Mouse (Mus musculus) hindbrain, embryonic 10.5 days (tissue): ENCODE results near the gene Smc2. TPM values are rescaled to one million over a fixed set of nuclear protein-coding genes. Genes with fewer than 3 reads are reported as not detected.
A peak's percentile ranks its signal among the peaks of the same experiment; 100 is the strongest.
"Not testable (repeated sequence)": the region's sequence is repeated elsewhere in the genome, so short reads cannot be mapped to it uniquely, and the experiment has no call there.

Experiments used
- DNase-seq: peaks from one replicate; pipeline ENCODE4 v3.0.0-alpha.2; 2017; ENCODE audit warnings: low spot score
- H3K27ac ChIP-seq: fragments of 300-500 bp; sonication (generic); 2 replicates; pipeline ENCODE4 v1.5.1; 2016; ENCODE audit warnings: mild to moderate bottlenecking, moderate library complexity
- H3K27me3 ChIP-seq: fragments of 300-500 bp; sonication (generic); 2 replicates; pipeline ENCODE4 v1.6.1; 2016; ENCODE audit warnings: mild to moderate bottlenecking; ENCODE audit not compliant: poor library complexity, insufficient read depth, severe bottlenecking
- H3K36me3 ChIP-seq: fragments of 300-500 bp; sonication (generic); 2 replicates; pipeline ENCODE4 v1.6.1; 2016; ENCODE audit warnings: mild to moderate bottlenecking, moderate library complexity
- H3K4me1 ChIP-seq: fragments of 300-500 bp; sonication (generic); replicated peaks from 2 replicates; pipeline ENCODE4 v1.6.1; 2016; ENCODE audit warnings: mild to moderate bottlenecking
- H3K4me3 ChIP-seq: fragments of 300-500 bp; sonication (generic); 2 replicates; pipeline ENCODE4 v1.5.1; 2016; ENCODE audit warnings: mild to moderate bottlenecking, moderate library complexity
- H3K9me3 ChIP-seq: fragments of 300-500 bp; sonication (generic); 2 replicates; pipeline ENCODE4 v1.6.1; 2016; ENCODE audit warnings: mild to moderate bottlenecking, moderate library complexity
- WGBS: fragments of 180-500 bp; shearing (Covaris S2); methylation state at CpG from one replicate; pipeline ENCODE4 v1.1.7; 2016; 5-methylcytosine and 5-hydroxymethylcytosine counted together
- polyA plus RNA-seq: library from polyadenylated mRNA; unstranded; fragments of >200 nt; fragmentation: Nextera tagmentation; extraction: Ambion mirVana; gene quantifications from 2 replicates; pipeline ENCODE4 v1.2.1, GENCODE M21; 2016

Gene Smc2
- 123 and 200 TPM in 2 replicates for polyA plus RNA-seq

DNA sequence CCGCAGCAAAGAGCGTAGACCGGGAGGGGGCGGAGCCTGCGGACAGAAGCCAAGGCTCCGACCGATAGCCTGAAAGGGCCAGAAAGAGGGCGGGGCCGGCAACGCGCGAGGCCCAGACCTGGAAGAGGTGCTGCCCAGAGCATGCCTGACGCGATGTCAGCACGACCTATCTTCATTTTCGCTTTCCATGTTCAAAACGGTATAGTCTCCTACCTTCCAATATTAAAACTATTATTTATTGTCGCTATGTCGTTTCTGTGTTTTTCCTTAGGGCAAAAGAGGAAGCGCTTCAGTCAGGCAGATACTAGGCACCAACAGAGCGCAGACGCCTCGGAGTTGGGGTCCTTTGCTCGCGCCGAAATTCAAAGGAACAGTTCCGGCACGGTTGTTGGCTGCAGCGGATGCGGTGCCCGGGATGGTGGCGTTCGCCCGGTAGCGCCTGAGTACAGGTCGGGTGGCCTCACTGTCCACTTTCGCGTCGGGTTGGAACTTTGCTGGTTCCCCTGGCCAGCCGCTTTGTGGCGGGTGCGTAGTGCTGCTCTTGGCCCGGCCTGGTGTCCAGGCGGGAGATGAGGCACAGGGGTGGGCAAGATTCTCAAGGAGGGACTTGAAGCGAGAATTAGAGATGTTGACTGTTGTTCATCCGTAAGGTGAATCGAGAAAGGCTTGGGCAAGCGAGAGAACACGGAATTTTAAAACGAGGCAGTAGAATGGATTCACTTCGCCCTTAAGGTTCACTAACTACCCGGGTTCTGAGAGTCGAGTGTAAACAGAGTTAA, at the start of gene Smc2:
TSS of gene Smc2 (plus strand) at position 358 of the 779 bp plus-strand sequence.
- H3K27me3 ChIP-seq, result no peaks in the 10 kb centered on the region

GRCm38 (mm10) chr4:52411587-52411986, 27.5 kb upstream of the Smc2 start:
- Histone ChIP-seq H3K36me3 (no peaks in the 10 kb centered on the region), H3K27ac (no peak overlapping the region), H3K4me3 (no peak overlapping the region), H3K9me3 (no peaks in the 10 kb centered on the region), H3K4me1 (no peaks in the 10 kb centered on the region), H3K27me3 (no peaks in the 10 kb centered on the region)
- no peak for DNase-seq
- WGBS, result 84% methylated on average over 2 of the region's 2 CpGs

More for the DNA sequence above, at the start of gene Smc2:
- DNase-seq, result peak; percentile 93
- H3K4me1 ChIP-seq, result peaks cover 6% of the 10 kb centered on the region
- H3K9me3 ChIP-seq, result no peaks in the 10 kb centered on the region
- under 1% methylated on average over 53 of the region's 53 CpGs for WGBS
- peaks cover 29% of the 10 kb centered on the region for H3K36me3 ChIP-seq
- peak within 1 kb of the TSS; percentile 94 for H3K27ac ChIP-seq
- peak within 1 kb of the TSS; percentile 86 for H3K4me3 ChIP-seq

- H3K36me3 ChIP-seq, result no peaks in the 10 kb centered on the region
- H3K4me1 ChIP-seq, result no peaks in the 10 kb centered on the region
- H3K9me3 ChIP-seq, result no peaks in the 10 kb centered on the region
- H3K27me3 ChIP-seq, result no peaks in the 10 kb centered on the region
- no peak for DNase-seq
- WGBS, result 81% methylated on average over 4 of the region's 4 CpGs
- H3K4me3 ChIP-seq, result no peak overlapping the region
- H3K27ac ChIP-seq, result no peak overlapping the region
Observed at GRCm38 (mm10) chr4:52423653-52424052, 15.4 kb upstream of the Smc2 start.

- peak; percentile 41 for DNase-seq
- Histone ChIP-seq H3K27ac (no peak overlapping the region), H3K4me1 (no peaks in the 10 kb centered on the region), H3K36me3 (no peaks in the 10 kb centered on the region), H3K9me3 (no peaks in the 10 kb centered on the region), H3K4me3 (no peak overlapping the region), H3K27me3 (no peaks in the 10 kb centered on the region)
- WGBS, result 53% methylated on average over 7 of the region's 7 CpGs
Observed at GRCm38 (mm10) chr4:52429310-52430198, 9.5 kb upstream of the Smc2 start.

DNA sequence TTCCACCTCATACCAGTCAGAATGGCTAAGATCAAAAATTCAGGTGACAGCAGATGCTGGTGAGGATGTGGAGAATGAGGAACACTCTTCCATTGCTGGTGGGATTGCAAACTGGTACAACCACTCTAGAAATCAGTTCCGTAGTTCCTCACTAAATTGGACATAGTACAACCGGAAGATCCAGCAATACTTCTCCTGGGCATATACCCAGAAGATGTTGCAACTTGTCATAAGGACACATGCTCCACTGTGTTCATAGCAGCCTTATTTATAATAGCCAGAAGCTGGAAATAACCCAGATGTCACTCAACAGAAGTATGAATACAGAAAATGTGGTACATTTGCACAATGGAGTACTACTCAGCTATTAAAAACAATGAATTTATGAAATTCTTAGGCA, 3.5 kb upstream of the Smc2 start:
- not testable (repeated sequence) for H3K27ac ChIP-seq, DNase-seq, H3K4me3 ChIP-seq, H3K36me3 ChIP-seq, H3K27me3 ChIP-seq, H3K9me3 ChIP-seq, H3K4me1 ChIP-seq
- WGBS, result 98% methylated on average over 2 of the region's 2 CpGs

DNA sequence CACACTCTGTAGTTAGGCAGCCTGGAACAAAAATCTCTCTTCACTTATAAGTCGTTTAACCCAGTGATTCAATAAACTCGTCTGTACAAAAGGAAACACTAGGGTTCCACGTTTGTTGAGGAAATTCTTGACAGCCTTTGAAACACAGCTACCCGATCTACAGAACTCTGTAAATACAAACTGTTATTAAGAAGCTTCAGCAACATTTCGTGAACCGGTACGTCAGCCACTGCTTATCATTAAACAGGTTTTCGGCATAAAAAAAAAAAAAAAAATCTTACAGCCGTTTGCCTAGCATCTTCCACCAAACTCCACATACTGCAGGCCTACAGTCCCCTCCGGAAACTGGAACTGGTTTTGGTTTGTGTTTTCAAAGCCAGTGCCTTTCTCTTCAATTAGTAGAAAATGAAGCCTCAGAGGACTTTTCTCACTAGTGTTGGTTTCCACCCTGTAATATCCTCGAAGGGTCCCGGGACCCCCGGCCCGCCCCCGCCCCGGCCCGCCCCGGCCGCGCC, 615 bp upstream of the Smc2 start:
- peaks cover 6% of the 10 kb centered on the region for H3K4me1 ChIP-seq
- peak overlapping the region; percentile 94 for H3K27ac ChIP-seq
- DNase-seq, result no peak
- peaks cover 22% of the 10 kb centered on the region for H3K36me3 ChIP-seq
- peak overlapping the region; percentile 86 for H3K4me3 ChIP-seq
- under 1% methylated on average over 20 of the region's 20 CpGs for WGBS
- H3K9me3 ChIP-seq, result no peaks in the 10 kb centered on the region
- no peaks in the 10 kb centered on the region for H3K27me3 ChIP-seq

- H3K9me3 ChIP-seq, result no peaks in the 10 kb centered on the region
- DNase-seq, result no peak
- H3K4me1 ChIP-seq, result no peaks in the 10 kb centered on the region
- no peak overlapping the region for H3K4me3 ChIP-seq
- 93% methylated on average over 1 of the region's 1 CpGs for WGBS
- H3K36me3 ChIP-seq, result peaks cover 96% of the 10 kb centered on the region
- H3K27ac ChIP-seq, result no peak overlapping the region
- no peaks in the 10 kb centered on the region for H3K27me3 ChIP-seq
Observed at GRCm38 (mm10) chr4:52459726-52460125, 20.7 kb downstream of the Smc2 start.

DNA sequence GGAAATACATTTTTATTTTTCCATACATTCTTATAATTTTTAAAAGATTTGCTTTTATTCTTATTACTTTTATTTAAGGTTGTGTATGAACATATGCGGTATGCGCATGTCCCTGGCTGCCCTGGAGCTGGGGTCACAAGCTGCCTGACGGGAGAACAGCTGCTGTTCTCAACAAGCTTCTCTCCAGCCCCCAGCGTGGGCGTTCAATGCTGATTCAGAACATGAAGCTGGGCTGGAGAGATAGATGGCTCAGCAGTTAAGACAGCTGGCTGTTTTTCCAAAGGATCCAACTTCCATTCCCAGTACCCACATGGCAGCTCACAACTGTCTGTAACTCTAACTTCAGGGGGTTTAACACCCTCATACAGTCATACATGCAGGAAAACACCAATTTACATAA, 22.3 kb downstream of the Smc2 start:
- Histone ChIP-seq H3K36me3 (peaks cover 94% of the 10 kb centered on the region), H3K4me3 (no peak overlapping the region)

DNA sequence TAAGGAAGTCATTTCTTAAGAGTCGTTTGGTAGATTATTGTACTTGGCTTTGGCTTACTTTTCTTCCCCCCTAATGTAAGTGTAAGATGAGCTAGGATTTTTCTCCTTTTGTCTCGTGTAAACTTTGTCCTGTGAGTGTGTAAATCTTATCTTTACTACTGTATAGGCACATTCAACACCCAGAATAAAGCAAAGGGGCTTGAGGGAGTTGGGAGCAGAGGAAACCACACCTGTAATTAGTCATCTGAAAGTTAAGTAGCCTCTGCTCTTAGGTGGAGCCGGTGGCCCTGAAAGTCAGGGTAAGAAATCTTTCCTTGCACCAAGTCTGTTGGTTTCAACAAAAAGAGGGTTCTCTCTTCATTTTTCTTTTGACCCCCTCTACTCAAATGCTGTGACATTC, 34.4 kb downstream of the Smc2 start:
- DNase-seq, result no peak
- H3K27me3 ChIP-seq, result no peaks in the 10 kb centered on the region
- H3K36me3 ChIP-seq, result peaks cover 99% of the 10 kb centered on the region
- no peak overlapping the region for H3K4me3 ChIP-seq
- no peak overlapping the region for H3K27ac ChIP-seq
- 93% methylated on average over 3 of the region's 3 CpGs for WGBS
- H3K9me3 ChIP-seq, result no peaks in the 10 kb centered on the region
- H3K4me1 ChIP-seq, result no peaks in the 10 kb centered on the region

More for the DNA sequence above, 22.3 kb downstream of the Smc2 start:
- 92% methylated on average over 5 of the region's 5 CpGs for WGBS
- no peak overlapping the region for H3K27ac ChIP-seq
- H3K4me1 ChIP-seq, result no peaks in the 10 kb centered on the region
- no peak for DNase-seq
- H3K9me3 ChIP-seq, result no peaks in the 10 kb centered on the region
- H3K27me3 ChIP-seq, result no peaks in the 10 kb centered on the region

- peaks cover 53% of the 10 kb centered on the region for H3K36me3 ChIP-seq
- 94% methylated on average over 4 of the region's 4 CpGs for WGBS
Observed at GRCm38 (mm10) chr4:52487486-52487885, 48.4 kb downstream of the Smc2 start.

GRCm38 (mm10) chr4:52497144-52497543, 58.1 kb downstream of the Smc2 start, which contains the start of gene Vma21-ps:
TSS of gene Vma21-ps (minus strand) at chr4:52497244.
- not testable (repeated sequence) for H3K36me3 ChIP-seq, DNase-seq, H3K4me3 ChIP-seq, H3K4me1 ChIP-seq, H3K9me3 ChIP-seq, H3K27me3 ChIP-seq, H3K27ac ChIP-seq
- 92% methylated on average over 10 of the region's 10 CpGs for WGBS

More at GRCm38 (mm10) chr4:52487486-52487885, 48.4 kb downstream of the Smc2 start:
- no peak overlapping the region for H3K27ac ChIP-seq
- DNase-seq, result no peak
- no peaks in the 10 kb centered on the region for H3K9me3 ChIP-seq
- H3K4me1 ChIP-seq, result no peaks in the 10 kb centered on the region
- no peak overlapping the region for H3K4me3 ChIP-seq
- H3K27me3 ChIP-seq, result no peaks in the 10 kb centered on the region

DNA sequence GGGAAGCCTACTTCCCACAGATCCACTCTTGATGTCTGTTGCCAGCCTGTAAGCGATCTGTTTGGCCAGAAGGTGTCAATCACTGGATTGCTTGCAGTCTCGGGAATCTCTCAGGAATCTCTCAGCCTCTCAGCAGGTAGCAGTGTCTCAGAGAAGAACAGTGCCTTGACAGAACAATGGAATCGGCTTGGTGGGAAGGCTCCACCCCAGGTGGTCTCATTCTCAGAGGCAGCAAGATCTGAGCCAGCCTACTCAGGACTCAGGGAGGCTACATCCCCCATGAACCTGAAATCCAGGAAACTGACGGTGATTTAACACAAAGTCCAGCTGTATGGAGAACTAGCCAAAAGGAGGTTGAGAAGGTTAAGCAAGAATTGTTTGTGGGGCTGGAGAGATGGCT, 78.5 kb downstream of the Smc2 start:
- peaks cover 5% of the 10 kb centered on the region; the same call in 1 of the 2 replicates for H3K4me1 ChIP-seq
- H3K4me3 ChIP-seq, result no peak overlapping the region
- H3K27me3 ChIP-seq, result no peaks in the 10 kb centered on the region
- 4% methylated on average over 4 of the region's 4 CpGs for WGBS
- H3K9me3 ChIP-seq, result no peaks in the 10 kb centered on the region
- peak; percentile 8 for DNase-seq
- H3K27ac ChIP-seq, result no peak overlapping the region
- no peaks in the 10 kb centered on the region for H3K36me3 ChIP-seq
